Mouse (Mus musculus): ENCODE results near the gene Gmip.

DNA sequence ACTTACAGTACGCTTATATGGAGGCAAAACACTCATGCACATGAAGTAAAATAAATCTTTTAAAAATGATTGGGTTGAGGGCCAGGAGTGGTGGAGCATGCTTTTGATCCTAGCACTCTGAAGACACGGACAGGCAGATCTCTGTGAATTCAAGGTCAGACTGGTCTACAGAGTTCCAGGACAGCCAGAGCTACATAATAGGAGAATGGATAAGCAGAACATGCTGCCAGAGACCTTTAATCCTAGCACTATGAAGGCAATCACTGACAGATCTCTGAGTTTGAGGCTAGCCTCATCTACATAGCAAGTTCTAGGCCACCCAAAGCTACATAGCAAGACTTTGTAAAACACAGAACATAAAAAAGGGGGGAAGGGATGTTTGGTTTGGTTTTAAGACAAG is 36.4 kb upstream of the Gmip start:
- TF ChIP-seq GATA1 (IDR thresholded peaks at IDR 0.05; ENCODE audit: low read length): no peak
- TF ChIP-seq TAL1 (IDR thresholded peaks at IDR 0.05; ENCODE audit: low read length): no peak

Data from erythroblast, embryonic 14.5 days (primary cell).